Comparison of ENCODE assay signal across 10 mouse cellular contexts in the genomic region with DNA sequence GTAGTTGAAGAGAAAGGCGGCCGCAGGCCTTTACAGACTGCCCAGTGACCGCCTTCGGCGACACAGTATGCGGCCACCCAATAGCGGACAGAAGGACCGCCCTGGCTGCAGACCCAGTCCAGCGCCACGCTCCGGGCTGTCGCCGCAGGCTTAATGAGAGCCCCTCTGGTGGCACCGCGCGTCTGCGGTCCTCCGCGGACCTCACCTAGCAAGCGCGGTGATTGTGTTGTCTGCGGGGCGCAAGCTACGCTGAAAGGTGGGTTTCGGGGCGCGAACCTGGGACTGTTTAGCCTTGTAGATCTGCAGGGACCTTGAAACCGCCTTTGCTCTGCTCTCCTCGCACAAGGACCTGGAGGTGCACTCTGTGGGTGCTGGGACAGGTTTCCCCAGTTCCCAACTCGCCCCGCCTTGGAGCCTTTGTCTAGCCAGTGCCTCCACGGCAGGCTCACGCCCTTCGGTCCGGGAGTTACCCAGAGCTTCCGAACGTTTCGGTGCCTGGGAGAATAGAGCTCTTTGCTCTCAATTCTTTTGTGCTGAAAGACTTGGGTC. TPM values are rescaled to one million over a fixed set of nuclear protein-coding genes. Genes with fewer than 3 reads are reported as not detected.
A peak's percentile ranks its signal among the peaks of the same experiment; 100 is the strongest.
DNase-seq lines count a peak whose midpoint lies in the region; ATAC-seq lines count a peak whose summit lies in the region.
"Had no signal": no experiment of that assay in that cellular context is flagged by ENCODE, and none has a peak within 500 bp of the region (broad histone marks: within the 10 kb centered on the region; RNA-seq: fewer than 3 reads in every experiment).

No protein-coding gene starts in this region.

- WGBS in heart, embryonic 11.5 days (ENCODE audit: insufficient replicate concordance) = 3% methylated on average over 38 of the region's 38 CpGs
- WGBS in stomach, embryonic 16.5 days = 2% methylated on average over 38 of the region's 38 CpGs

- no peaks in the 10 kb centered on the region for H3K9me3 ChIP-seq in heart, embryonic 11.5 days (replicated peaks; ENCODE audit: control insufficient read depth, low read length)
- no peaks in the 10 kb centered on the region for H3K9me3 ChIP-seq in stomach, embryonic 16.5 days (replicated peaks; ENCODE audit: control insufficient read depth, low read length)

- 0 out of 2 replicates have a peak, but pooled peaks cover under 1% of the 10 kb centered on the region for H3K36me3 ChIP-seq in heart, embryonic 11.5 days (ENCODE audit: control insufficient read depth, insufficient read depth, low read length)
- no peaks in the 10 kb centered on the region; the same call in 1 of the 2 replicates for H3K36me3 ChIP-seq in stomach, embryonic 16.5 days (ENCODE audit: control insufficient read depth, insufficient read depth, low read length)

- peak overlapping the region; percentile 58 for H3K4me3 ChIP-seq in brown adipose tissue, adult 24 weeks (ENCODE audit: insufficient read depth, low read depth, low read length)
- H3K4me3 ChIP-seq in heart, embryonic 11.5 days (ENCODE audit: low read depth, low read length) = peak overlapping the region; percentile 51
- H3K4me3 ChIP-seq in stomach, embryonic 16.5 days (replicated peaks; ENCODE audit: low read length) = peak overlapping the region; percentile 53

- peak; percentile 12 for DNase-seq in cerebellum, adult 8-10 months
- no peak for DNase-seq in cerebellum, adult 11 months
- peak; percentile 54 for DNase-seq in kidney, postnatal 10 days
- DNase-seq in lung, postnatal 4 days = peak; percentile 59 to 66
- DNase-seq in MN1 (ENCODE audit: low spot score) = no peak

- ATAC-seq in heart, embryonic 11.5 days (replicated peaks; ENCODE audit: insufficient number of reproducible peaks, low FRiP score, low TSS enrichment) = no peak
- ATAC-seq in stomach, embryonic 16.5 days (ENCODE audit: insufficient read depth, low FRiP score) = peak; percentile 85; the same call in 1 of the 2 replicates

- peak overlapping the region; percentile 93 for H3K4me2 ChIP-seq in heart, embryonic 11.5 days
- H3K4me2 ChIP-seq in stomach, embryonic 16.5 days (ENCODE audit: low read depth, low read length) = peak overlapping the region; percentile 93

- peaks cover 26% of the 10 kb centered on the region for H3K27me3 ChIP-seq in heart, embryonic 11.5 days (ENCODE audit: control insufficient read depth, insufficient read depth, low read length)
- H3K27me3 ChIP-seq in stomach, embryonic 16.5 days (ENCODE audit: control insufficient read depth, insufficient read depth, low read length) = no peaks in the 10 kb centered on the region
- H3K27me3 ChIP-seq: CH12.LX had no signal

- no peak overlapping the region for H3K27ac ChIP-seq in brown adipose tissue, adult 24 weeks (replicated peaks; ENCODE audit: low read depth, low read length)
- H3K27ac ChIP-seq in heart, embryonic 11.5 days (ENCODE audit: low read depth, low read length) = no peak overlapping the region
- peak overlapping the region; percentile 88 for H3K27ac ChIP-seq in stomach, embryonic 16.5 days (ENCODE audit: low read length)
- H3K27ac ChIP-seq: macrophage had no signal

- H3K4me1 ChIP-seq in brown adipose tissue, adult 24 weeks (ENCODE audit: control insufficient read depth, insufficient read depth, insufficient read length, low read length) = no peaks in the 10 kb centered on the region
- peaks cover 15% of the 10 kb centered on the region; the same call in 1 of the 2 replicates for H3K4me1 ChIP-seq in heart, embryonic 11.5 days (ENCODE audit: control insufficient read depth, insufficient read depth, low read length)
- peaks cover 10% of the 10 kb centered on the region for H3K4me1 ChIP-seq in stomach, embryonic 16.5 days (ENCODE audit: control insufficient read depth, insufficient read depth, low read length)

- peak overlapping the region; percentile 66 for H3K9ac ChIP-seq in heart, embryonic 11.5 days (ENCODE audit: low read depth, low read length)
- H3K9ac ChIP-seq in stomach, embryonic 16.5 days (ENCODE audit: low read length) = peak overlapping the region; percentile 79

RNA-seq across cellular contexts. Expression of gene Rabif, which starts 18.9 kb away (rescaled TPM):
- polyA plus RNA-seq in brown adipose tissue, adult 24 weeks (2012; ENCODE audit: insufficient read depth, insufficient read length, missing spikeins) = 24.7 and 25.4 TPM in 2 replicates
- 35.3 and 37.9 TPM in 2 replicates for polyA plus RNA-seq in heart, embryonic 11.5 days (2014; fragmentation: Nextera tagmentation; extraction: Ambion mirVana)
- 40.2 and 45.4 TPM in 2 replicates for polyA plus RNA-seq in stomach, embryonic 16.5 days (2015; fragmentation: Nextera tagmentation; extraction: Ambion mirVana)

RNA-seq across cellular contexts. Expression of gene Mgat4e, which starts 36.1 kb away (rescaled TPM):
- polyA plus RNA-seq in brown adipose tissue, adult 24 weeks (2012; ENCODE audit: insufficient read depth, insufficient read length, missing spikeins) = not detected in 2 replicates
- polyA plus RNA-seq in heart, embryonic 11.5 days (2014; fragmentation: Nextera tagmentation; extraction: Ambion mirVana) = not detected in 2 replicates
- polyA plus RNA-seq in stomach, embryonic 16.5 days (2015; fragmentation: Nextera tagmentation; extraction: Ambion mirVana) = not detected in 2 replicates
- polyA plus RNA-seq: macrophage had no signal

RNA-seq across cellular contexts. Expression of gene Kdm5b, which starts 46.6 kb away (rescaled TPM):
- 6.8 and 8.9 TPM in 2 replicates for polyA plus RNA-seq in brown adipose tissue, adult 24 weeks (2012; ENCODE audit: insufficient read depth, insufficient read length, missing spikeins)
- 34.9 and 35.9 TPM in 2 replicates for polyA plus RNA-seq in heart, embryonic 11.5 days (2014; fragmentation: Nextera tagmentation; extraction: Ambion mirVana)
- polyA plus RNA-seq in stomach, embryonic 16.5 days (2015; fragmentation: Nextera tagmentation; extraction: Ambion mirVana) = 48.4 and 51.7 TPM in 2 replicates

RNA-seq across cellular contexts. Expression of gene Klhl12, which starts 58.1 kb away (rescaled TPM):
- 7.0 and 9.9 TPM in 2 replicates for polyA plus RNA-seq in brown adipose tissue, adult 24 weeks (2012; ENCODE audit: insufficient read depth, insufficient read length, missing spikeins)
- 15.5 and 22.2 TPM in 2 replicates for polyA plus RNA-seq in heart, embryonic 11.5 days (2014; fragmentation: Nextera tagmentation; extraction: Ambion mirVana)
- 23.1 and 23.7 TPM in 2 replicates for polyA plus RNA-seq in stomach, embryonic 16.5 days (2015; fragmentation: Nextera tagmentation; extraction: Ambion mirVana)

Comparison
In these comparisons a context has a peak if more than half of its experiments do, and no peak if none do; other contexts are left out.
1. DNase-seq: peak in cerebellum, adult 8-10 months (single experiment), kidney, postnatal 10 days (single experiment) and lung, postnatal 4 days (2 of 2); none in cerebellum, adult 11 months (single experiment) and MN1 (single experiment).
2. Peak in every context shown above with its lines, with median percentiles within 50 percentile points of each other: H3K4me3 ChIP-seq.